Mouse (Mus musculus): Measurements from ENCODE around the gene Adcy10. TPM values are rescaled to one million over a fixed set of nuclear protein-coding genes. Genes with fewer than 3 reads are reported as not detected.

Gene Adcy10
- polyA plus RNA-seq (2012; rRNA removed; ENCODE audit: low replicate concordance) = 0.16 TPM in 1 of 2 replicates, not detected in the other

GRCm38 (mm10) chr1:165484688-165485233, at the start of gene Adcy10:
Adcy10 (plus strand) TSS chr1:165485183.

GRCm38 (mm10) chr1:165460360-165460800, 24.6 kb upstream of the Adcy10 start, which contains the start of the genes Dcaf6 and Mpc2:
Dcaf6 (minus strand) TSS chr1:165460475.
Mpc2 (plus strand) TSS chr1:165460637.

Other genes starting within 250 kb of the Adcy10 start
- 16.6 and 18.4 TPM in 2 replicates for gene Tiprl, start 248.2 kb upstream of the Adcy10 start, polyA plus RNA-seq (2012; rRNA removed; ENCODE audit: low replicate concordance)
- 0.83 and 1.1 TPM in 2 replicates for gene Gpr161, start 189.4 kb upstream of the Adcy10 start, polyA plus RNA-seq (2012; rRNA removed; ENCODE audit: low replicate concordance)
- 4.1 and 10.2 TPM in 2 replicates for gene Dcaf6, start 24.7 kb upstream of the Adcy10 start, polyA plus RNA-seq (2012; rRNA removed; ENCODE audit: low replicate concordance)
- 65.6 and 114 TPM in 2 replicates for gene Mpc2, start 24.5 kb upstream of the Adcy10 start, polyA plus RNA-seq (2012; rRNA removed; ENCODE audit: low replicate concordance)
- gene Mpzl1, start 149.4 kb downstream of the Adcy10 start, polyA plus RNA-seq (2012; rRNA removed; ENCODE audit: low replicate concordance) = 19.0 and 28.4 TPM in 2 replicates
- 2.0 and 3.5 TPM in 2 replicates for gene Rcsd1, start 224.6 kb downstream of the Adcy10 start, polyA plus RNA-seq (2012; rRNA removed; ENCODE audit: low replicate concordance)